Mouse (Mus musculus) liver, embryonic 14.5 days (tissue): Measurements from ENCODE around the gene Efl1. TPM values are rescaled to one million over a fixed set of nuclear protein-coding genes. Genes with fewer than 3 reads are reported as not detected.

Experiments
- ATAC-seq: fragments of 200-750 bp; cut with Nextera tagmentation; 2 replicates; pipeline ENCODE4 v1.8.0; 2017; ENCODE audit warnings: moderate number of reproducible peaks, mild to moderate bottlenecking, moderate library complexity; ENCODE audit not compliant: insufficient read depth
- DNase-seq, 3 experiments: peaks; one replicate each; pipeline ENCODE4 v3.0.0-alpha.2; 2012 to 2013; ENCODE audit warnings: low read depth in 3 of 3, low spot score in 3 of 3
- H3K27ac ChIP-seq: fragments of 300-500 bp; sonication (generic); 2 replicates; pipeline ENCODE4 v1.5.1; 2014; ENCODE audit warnings: moderate library complexity, mild to moderate bottlenecking, control low read depth, inconsistent platforms
- H3K27me3 ChIP-seq: fragments of 300-500 bp; sonication (generic); 2 replicates; pipeline ENCODE4 v1.6.1; 2014; ENCODE audit warnings: mild to moderate bottlenecking, low read length, moderate library complexity; ENCODE audit not compliant: control insufficient read depth, insufficient read depth
- H3K36me3 ChIP-seq: fragments of 300-500 bp; sonication (generic); replicated peaks from 2 replicates; pipeline ENCODE4 v1.6.1; 2014; ENCODE audit warnings: low read depth; ENCODE audit not compliant: control insufficient read depth, insufficient read depth
- H3K4me1 ChIP-seq, 2 experiments: fragments of 200-500 bp in 1 of 2; fragments of 300-500 bp in 1 of 2; sonication (generic) in 1 of 2; replicated peaks; 2 replicates each; pipeline ENCODE4 v1.6.1; 2012 to 2014; ENCODE audit warnings: antibody characterized with exemption in 1 of 2, inconsistent platforms in 1 of 2, low read length in 1 of 2; ENCODE audit not compliant: control insufficient read depth in 2 of 2, insufficient read depth in 2 of 2
- H3K4me2 ChIP-seq: fragments of 300-500 bp; sonication (generic); 2 replicates; pipeline ENCODE4 v1.6.1; 2014; ENCODE audit warnings: low read depth, mild to moderate bottlenecking, control low read depth, moderate library complexity
- H3K4me3 ChIP-seq, 2 experiments: fragments of 200-500 bp in 1 of 2; fragments of 300-500 bp in 1 of 2; sonication (generic) in 1 of 2; 2 replicates each; pipeline ENCODE4 v1.5.1; 2012 to 2014; ENCODE audit warnings: low read depth in 2 of 2, low read length in 2 of 2, mild to moderate bottlenecking in 2 of 2, control low read depth in 1 of 2, inconsistent platforms in 1 of 2, moderate library complexity in 1 of 2; ENCODE audit not compliant: insufficient read depth in 1 of 2
- H3K9ac ChIP-seq: fragments of 300-500 bp; sonication (generic); replicated peaks from 2 replicates; pipeline ENCODE4 v1.6.1; 2014; ENCODE audit warnings: mild to moderate bottlenecking, control low read depth, moderate library complexity
- H3K9me3 ChIP-seq: fragments of 300-500 bp; sonication (generic); 2 replicates; pipeline ENCODE4 v1.6.1; 2016; ENCODE audit warnings: low read length, mixed read lengths; ENCODE audit not compliant: control insufficient read depth
- CTCF ChIP-seq: IDR thresholded peaks from 2 replicates; pipeline ENCODE4 v1.5.1; 2016; ENCODE audit warnings: antibody characterized with exemption, low read depth, control low read depth
- EP300 ChIP-seq: IDR thresholded peaks from 2 replicates; pipeline ENCODE4 v1.6.1; 2016; ENCODE audit warnings: antibody characterized with exemption, low read depth
- WGBS: fragments of 180-500 bp; shearing (Covaris S2); extraction: QIAGEN DNeasy Blood & Tissue Kit; methylation state at CpG from one replicate; pipeline ENCODE4 v1.1.7; 2014; ENCODE audit not compliant: insufficient replicate concordance; 5-methylcytosine and 5-hydroxymethylcytosine counted together
- polyA plus RNA-seq, 2 experiments: library from polyadenylated mRNA; depleted of rRNA in 1 of 2; stranded (reverse) in 1 of 2; unstranded in 1 of 2; fragments of >200 nt; fragmentation: Nextera tagmentation in 1 of 2; extraction: Ambion mirVana in 1 of 2; gene quantifications; 2 replicates each; pipeline versions ENCODE4 v1.2.1 to v1.2.3; 2012 to 2014

Gene Efl1
- polyA plus RNA-seq, 2 experiments, result 3.2 to 8.0 TPM

DNA sequence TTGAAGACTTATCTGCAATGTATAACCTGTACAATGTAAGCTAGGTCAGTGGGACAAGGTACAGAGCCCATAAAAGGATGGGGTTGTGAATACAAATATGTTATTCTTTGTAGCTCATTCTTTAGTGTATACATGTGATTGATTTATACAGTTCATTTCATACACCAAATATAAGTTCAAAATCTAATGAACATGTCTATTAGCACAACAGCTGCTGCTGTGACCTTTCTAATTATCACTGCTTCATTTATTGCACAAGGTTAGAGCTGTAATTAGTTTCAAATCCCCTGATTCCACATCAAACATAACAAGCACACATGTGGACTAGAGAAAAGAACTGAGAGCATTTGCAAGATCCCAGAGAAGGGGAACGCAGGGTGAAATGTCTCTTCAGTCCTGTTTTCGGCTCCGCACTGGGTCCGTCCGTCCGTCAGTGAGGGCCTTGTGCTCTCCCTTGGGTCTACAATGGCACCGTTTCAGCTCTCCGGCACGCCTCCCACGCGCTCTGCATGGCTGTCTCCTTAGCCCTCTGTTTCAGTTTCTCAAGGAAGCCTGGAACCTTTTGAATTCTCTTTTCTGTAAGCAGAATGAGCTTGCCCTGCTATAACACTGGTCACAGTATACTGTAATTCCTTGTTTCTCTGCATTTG, 94.8 kb downstream of the Efl1 start:
- no peak overlapping the region for H3K9ac ChIP-seq
- ATAC-seq (no peak), DNase-seq (no peak)
- H3K4me1 ChIP-seq, result no peaks in the 10 kb centered on the region; a peak in 1 of 4 replicates
- WGBS, result 85% methylated on average over 11 of the region's 11 CpGs
- H3K4me2 ChIP-seq, result no peak overlapping the region
- H3K4me3 ChIP-seq, result no peak overlapping the region
- TF ChIP-seq EP300 (no peak), CTCF (no peak)
- no peaks in the 10 kb centered on the region for H3K36me3 ChIP-seq
- H3K9me3 ChIP-seq, result no peaks in the 10 kb centered on the region
- H3K27ac ChIP-seq, result no peak overlapping the region
- H3K27me3 ChIP-seq, result no peaks in the 10 kb centered on the region

GRCm38 (mm10) chr7:82744167-82744715, 95.8 kb downstream of the Efl1 start:
- no peak overlapping the region for H3K4me2 ChIP-seq
- TF ChIP-seq CTCF (no peak), EP300 (no peak)
- no peaks in the 10 kb centered on the region for H3K9me3 ChIP-seq
- DNase-seq, result no peak
- no peaks in the 10 kb centered on the region for H3K36me3 ChIP-seq
- H3K27ac ChIP-seq, result no peak overlapping the region
- H3K9ac ChIP-seq, result no peak overlapping the region
- H3K4me1 ChIP-seq, result no peaks in the 10 kb centered on the region; a peak in 1 of 4 replicates
- WGBS, result 50% methylated on average over 18 of the region's 18 CpGs
- ATAC-seq, result no peak
- H3K4me3 ChIP-seq, result no peak overlapping the region
- H3K27me3 ChIP-seq, result no peaks in the 10 kb centered on the region

GRCm38 (mm10) chr7:82748812-82749211, 100.4 kb downstream of the Efl1 start:
- no peak overlapping the region for H3K9ac ChIP-seq
- 38% methylated on average over 2 of the region's 2 CpGs for WGBS
- H3K4me1 ChIP-seq, result no peaks in the 10 kb centered on the region; a peak in 1 of 4 replicates
- no peak overlapping the region for H3K4me2 ChIP-seq
- peak; percentile 31; the same call in 1 of the 2 replicates for ATAC-seq
- H3K27me3 ChIP-seq, result no peaks in the 10 kb centered on the region
- H3K4me3 ChIP-seq, result no peak overlapping the region
- DNase-seq, result no peak
- no peaks in the 10 kb centered on the region for H3K9me3 ChIP-seq
- no peak overlapping the region for H3K27ac ChIP-seq
- TF ChIP-seq EP300 (no peak), CTCF (no peak)
- H3K36me3 ChIP-seq, result no peaks in the 10 kb centered on the region

- Histone ChIP-seq H3K9ac (no peak overlapping the region), H3K4me3 (no peak overlapping the region), H3K36me3 (no peaks in the 10 kb centered on the region), H3K9me3 (no peaks in the 10 kb centered on the region), H3K4me2 (no peak overlapping the region), H3K27me3 (no peaks in the 10 kb centered on the region), H3K4me1 (no peaks in the 10 kb centered on the region), H3K27ac (no peak overlapping the region)
- TF ChIP-seq CTCF, result no peak
- TF ChIP-seq EP300, result no peak
- ATAC-seq (no peak), DNase-seq (no peak)
- WGBS, result 35% methylated on average over 8 of the region's 8 CpGs
Observed at GRCm38 (mm10) chr7:82749239-82749638, 100.8 kb downstream of the Efl1 start.

- no peaks in the 10 kb centered on the region for H3K4me1 ChIP-seq
- H3K27ac ChIP-seq, result no peak overlapping the region
- DNase-seq, result no peak
- H3K36me3 ChIP-seq, result no peaks in the 10 kb centered on the region
- H3K27me3 ChIP-seq, result no peaks in the 10 kb centered on the region
- no peak for ATAC-seq
- H3K9ac ChIP-seq, result no peak overlapping the region
- no peak overlapping the region for H3K4me2 ChIP-seq
- 62% methylated on average over 8 of the region's 8 CpGs for WGBS
- TF ChIP-seq EP300 (no peak), CTCF (no peak)
- H3K9me3 ChIP-seq, result no peaks in the 10 kb centered on the region
- no peak overlapping the region for H3K4me3 ChIP-seq
Observed at GRCm38 (mm10) chr7:82752171-82753085, 104.0 kb downstream of the Efl1 start.
